Mouse (Mus musculus): ENCODE data around the gene Map6.
"Not testable (repeated sequence)": the region's sequence is repeated elsewhere in the genome, so short reads cannot be mapped to it uniquely, and the experiment has no call there.

Map6 gene

GRCm38 (mm10) chr7:99356244-99356930 is 89.1 kb downstream of the Map6 start:
- no peak for DNase-seq (ENCODE audit: low read depth)

GRCm38 (mm10) chr7:99357201-99357600 is 90.0 kb downstream of the Map6 start:
- DNase-seq (ENCODE audit: low read depth): no peak

- no peak for DNase-seq (ENCODE audit: low read depth)
Measured at GRCm38 (mm10) chr7:99358371-99358770, 91.1 kb downstream of the Map6 start.

DNA sequence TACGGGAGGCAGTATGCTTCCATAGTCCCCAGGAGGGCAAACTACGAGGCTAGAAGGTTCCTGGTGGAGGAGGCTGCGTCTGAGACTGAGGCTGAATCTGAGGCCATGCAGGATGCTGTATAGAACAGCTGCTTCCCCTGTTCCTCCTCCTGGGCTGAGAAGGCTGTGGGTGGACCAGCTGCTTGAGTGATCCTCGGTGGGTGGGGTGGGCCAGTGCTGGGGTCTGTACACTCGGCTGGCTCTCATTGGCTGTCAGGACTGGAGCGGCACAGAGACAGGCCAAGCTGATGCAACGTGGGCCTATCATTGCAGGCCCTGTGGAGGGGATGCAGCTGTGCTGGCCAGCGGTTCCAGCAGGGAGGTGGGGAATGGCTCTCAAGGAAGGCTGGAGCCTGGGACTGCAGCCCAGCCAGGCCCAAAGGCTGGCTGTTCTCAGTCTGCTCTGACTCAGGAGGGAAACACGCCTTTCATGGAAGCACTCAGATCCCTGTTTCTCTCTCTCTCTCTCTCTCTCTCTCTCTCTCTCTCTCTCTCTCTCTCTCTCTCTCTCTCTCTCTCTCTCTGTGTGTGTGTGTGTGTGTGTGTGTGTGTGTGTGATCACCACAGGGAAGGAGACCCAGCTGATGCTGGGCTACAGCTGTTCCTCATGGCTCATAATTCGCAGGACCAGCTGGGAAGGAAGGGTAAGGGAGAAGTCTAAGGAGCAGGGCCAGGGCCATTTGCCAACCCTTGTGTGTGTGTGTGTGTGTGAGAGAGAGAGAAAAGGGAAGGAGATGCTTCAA is 93.0 kb downstream of the Map6 start:
- DNase-seq (ENCODE audit: low read depth): no peak

DNA sequence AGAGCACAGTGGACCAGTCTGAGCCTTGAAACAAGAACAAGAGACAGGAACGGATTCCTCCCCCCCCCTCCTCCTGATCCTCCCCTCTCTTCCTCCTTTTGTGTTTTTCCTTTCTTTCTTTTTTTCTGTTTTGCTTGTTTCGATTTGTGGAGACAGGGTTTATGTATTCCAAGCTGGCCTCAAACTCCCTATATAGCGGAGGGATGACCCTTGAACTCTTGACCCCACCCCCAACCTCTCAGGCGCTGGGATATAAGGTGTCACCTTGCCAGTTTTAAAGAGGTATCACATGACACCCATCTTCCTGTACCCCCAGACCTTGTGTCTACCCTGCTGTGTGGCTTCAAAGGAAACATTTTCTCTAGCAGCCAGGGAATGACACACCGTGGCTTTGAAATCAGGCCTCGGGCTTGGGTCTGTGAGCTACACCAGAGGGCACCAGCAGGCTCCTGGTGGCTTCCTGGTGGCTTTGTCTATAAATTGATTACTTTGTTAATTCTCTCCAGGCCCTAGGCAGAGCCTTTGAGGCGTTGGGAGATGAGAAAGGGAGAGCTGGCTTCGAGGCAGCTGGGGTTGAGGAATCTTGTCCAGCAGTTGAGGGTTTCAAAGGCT is 93.7 kb downstream of the Map6 start:
- DNase-seq (ENCODE audit: low read depth): no peak

DNA sequence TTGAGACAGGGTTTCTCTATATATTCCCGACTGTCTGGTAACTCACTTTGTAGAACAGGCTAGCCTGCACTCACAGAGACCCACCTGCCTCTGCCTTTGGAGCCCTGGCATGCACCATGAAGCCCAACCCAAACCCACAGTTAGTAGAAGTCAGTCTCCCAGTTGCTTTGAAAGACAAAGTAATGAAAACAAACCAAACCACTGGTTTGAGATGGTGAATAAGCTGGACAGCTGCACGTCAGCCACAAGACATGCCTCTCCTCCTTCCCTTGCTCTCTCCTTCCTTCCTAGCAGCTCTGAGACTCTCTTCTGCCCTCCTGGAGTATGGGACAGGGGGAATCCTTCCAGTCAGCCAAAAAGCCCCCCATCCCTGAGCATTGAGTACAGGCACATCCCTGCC is 94.9 kb downstream of the Map6 start:
- no peak for DNase-seq (ENCODE audit: low read depth)

- no peak for DNase-seq (ENCODE audit: low read depth)
Measured at GRCm38 (mm10) chr7:99365069-99365468, 97.8 kb downstream of the Map6 start.

DNA sequence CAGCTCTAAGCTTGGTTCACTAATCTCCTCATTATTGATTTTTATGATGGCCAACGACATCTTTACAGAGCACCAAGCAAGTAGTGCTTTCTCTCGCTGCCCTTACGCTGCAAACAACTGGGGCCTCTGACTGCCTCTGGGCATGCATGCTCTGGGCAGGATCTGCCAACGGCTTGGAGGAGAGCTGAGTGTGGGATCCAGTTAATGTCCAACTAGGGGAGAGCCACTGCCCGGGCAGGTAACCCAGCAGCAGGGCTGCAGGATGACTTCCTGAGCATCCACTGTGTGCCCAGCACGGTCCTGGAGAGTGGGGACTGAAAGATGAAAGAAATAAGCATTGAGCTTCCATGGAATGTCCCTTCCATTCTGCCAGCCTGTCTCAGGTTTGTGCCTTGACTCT is 99.5 kb downstream of the Map6 start:
- DNase-seq (ENCODE audit: low read depth): no peak

- not testable (repeated sequence) for DNase-seq (ENCODE audit: low read depth)
Measured at GRCm38 (mm10) chr7:99374325-99374724, 107.1 kb downstream of the Map6 start.

DNA sequence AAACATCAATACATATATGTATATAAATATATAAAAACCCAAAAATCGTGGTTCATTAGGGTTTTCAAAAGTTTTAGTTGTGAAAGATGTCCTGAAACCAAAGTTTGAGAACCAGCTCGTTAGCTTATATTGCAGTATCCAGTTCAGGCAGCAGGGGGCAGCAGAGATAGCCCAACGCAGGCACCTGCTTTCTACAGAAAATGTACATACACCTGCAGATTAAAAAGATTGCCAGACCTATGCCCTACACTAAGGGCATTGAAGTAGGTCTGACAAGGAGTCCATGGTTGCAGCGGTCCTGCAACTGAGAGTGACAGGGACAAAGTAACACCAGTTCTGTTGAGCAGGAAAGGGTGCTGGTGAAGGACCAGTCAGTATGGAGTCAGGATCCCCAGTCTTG is 108.2 kb downstream of the Map6 start:
- DNase-seq (ENCODE audit: low read depth): no peak

DNA sequence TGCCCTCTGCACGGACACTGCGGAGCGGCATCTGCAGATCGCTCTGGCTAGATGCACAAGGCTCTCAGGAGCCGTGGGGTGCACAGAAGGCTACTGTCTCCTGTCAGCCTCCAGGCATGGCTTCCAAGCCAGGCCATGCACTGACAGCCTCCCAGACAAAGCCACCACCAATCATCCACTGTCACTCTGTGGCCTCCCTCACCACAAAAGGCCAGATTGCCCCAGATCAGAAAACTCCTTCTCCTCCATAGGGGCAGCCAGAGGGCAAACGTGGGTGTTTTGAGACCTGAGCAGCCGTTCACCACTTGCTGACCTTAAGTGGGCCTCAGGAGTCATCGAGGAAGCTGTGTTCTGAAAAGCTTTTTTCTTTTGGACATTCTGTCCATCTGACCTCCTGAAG is 111.6 kb downstream of the Map6 start:
- no peak for DNase-seq (ENCODE audit: low read depth)

GRCm38 (mm10) chr7:99380491-99381213 is 113.4 kb downstream of the Map6 start:
- peak; percentile 31 for DNase-seq (ENCODE audit: low read depth)

GRCm38 (mm10) chr7:99381214-99382087 is 114.2 kb downstream of the Map6 start, which contains the start of gene Gdpd5:
Gene Gdpd5, plus strand, starts transcription at chr7:99381414.
- DNase-seq (ENCODE audit: low read depth): peak; percentile 91

GRCm38 (mm10) chr7:99382088-99383000 is 115.1 kb downstream of the Map6 start:
- DNase-seq (ENCODE audit: low read depth): no peak

- no peak for DNase-seq (ENCODE audit: low read depth)
Measured at GRCm38 (mm10) chr7:99383246-99383645, 116.0 kb downstream of the Map6 start.

GRCm38 (mm10) chr7:99384101-99384611 is 116.9 kb downstream of the Map6 start:
- DNase-seq (ENCODE audit: low read depth): no peak

GRCm38 (mm10) chr7:99386030-99386429 is 118.8 kb downstream of the Map6 start:
- DNase-seq (ENCODE audit: low read depth): no peak
